Mouse (Mus musculus): ENCODE data around the gene Slc22a15.

Gene Slc22a15

GRCm38 (mm10) chr3:101873061-101873675, 51.1 kb downstream of the Slc22a15 start:
- in situ Hi-C loops (cut with MboI, MseI), result loop anchor here in 1 of 2 experiments (10.0 kb wide), 1 partner anchor 722 kb away; no protein-coding TSS in a partner anchor

GRCm38 (mm10) chr3:101871951-101872350, 52.3 kb downstream of the Slc22a15 start:
- in situ Hi-C loops (cut with MboI, MseI), result loop anchor here in 1 of 2 experiments (10.0 kb wide), 1 partner anchor 723 kb away; no protein-coding TSS in a partner anchor

GRCm38 (mm10) chr3:101867001-101867421, 57.2 kb downstream of the Slc22a15 start:
- in situ Hi-C loops (cut with MboI, MseI), result no loop called here

- in situ Hi-C loops (cut with MboI, MseI), result no loop called here
Measured at GRCm38 (mm10) chr3:101861856-101862255, 62.4 kb downstream of the Slc22a15 start.

GRCm38 (mm10) chr3:101860151-101860550, 64.1 kb downstream of the Slc22a15 start:
- in situ Hi-C loops (cut with MboI, MseI), result no loop called here

- in situ Hi-C loops (cut with MboI, MseI), result no loop called here
Measured at GRCm38 (mm10) chr3:101859740-101860139, 64.5 kb downstream of the Slc22a15 start.

GRCm38 (mm10) chr3:101854075-101854474, 70.2 kb downstream of the Slc22a15 start:
- in situ Hi-C loops (cut with MboI, MseI), result no loop called here

GRCm38 (mm10) chr3:101851363-101851762, 72.9 kb downstream of the Slc22a15 start:
- in situ Hi-C loops (cut with MboI, MseI), result no loop called here

GRCm38 (mm10) chr3:101848816-101849215, 75.4 kb downstream of the Slc22a15 start, which contains the start of gene Mab21l3:
Mab21l3 (minus strand) TSS chr3:101848959.
- in situ Hi-C loops (cut with MboI, MseI), result no loop called here

- in situ Hi-C loops (cut with MboI, MseI), result no loop called here
Measured at GRCm38 (mm10) chr3:101846096-101846495, 78.2 kb downstream of the Slc22a15 start.

GRCm38 (mm10) chr3:101842372-101843094, 81.7 kb downstream of the Slc22a15 start:
- in situ Hi-C loops (cut with MboI, MseI), result no loop called here

- in situ Hi-C loops (cut with MboI, MseI), result no loop called here
Measured at GRCm38 (mm10) chr3:101839327-101839726, 84.9 kb downstream of the Slc22a15 start.

GRCm38 (mm10) chr3:101836971-101837370, 87.3 kb downstream of the Slc22a15 start:
- in situ Hi-C loops (cut with MboI, MseI), result no loop called here

GRCm38 (mm10) chr3:101836532-101836931, 87.7 kb downstream of the Slc22a15 start:
- in situ Hi-C loops (cut with MboI, MseI), result no loop called here

GRCm38 (mm10) chr3:101836045-101836444, 88.2 kb downstream of the Slc22a15 start:
- in situ Hi-C loops (cut with MboI, MseI), result no loop called here

GRCm38 (mm10) chr3:101831189-101831858, 92.9 kb downstream of the Slc22a15 start:
- in situ Hi-C loops (cut with MboI, MseI), result no loop called here

GRCm38 (mm10) chr3:101829881-101830616, 94.2 kb downstream of the Slc22a15 start:
- in situ Hi-C loops (cut with MboI, MseI), result no loop called here

GRCm38 (mm10) chr3:101828595-101828994, 95.7 kb downstream of the Slc22a15 start:
- in situ Hi-C loops (cut with MboI, MseI), result no loop called here

GRCm38 (mm10) chr3:101827220-101827715, 97.0 kb downstream of the Slc22a15 start:
- in situ Hi-C loops (cut with MboI, MseI), result no loop called here

GRCm38 (mm10) chr3:101824338-101824737, 99.9 kb downstream of the Slc22a15 start:
- in situ Hi-C loops (cut with MboI, MseI), result loop anchor here in 1 of 2 experiments (25.0 kb wide), 1 partner anchor 512 kb away; no protein-coding TSS in a partner anchor

- in situ Hi-C loops (cut with MboI, MseI), result loop anchor here in 1 of 2 experiments (25.0 kb wide), 1 partner anchor 510 kb away; no protein-coding TSS in a partner anchor
Measured at GRCm38 (mm10) chr3:101822052-101822451, 102.2 kb downstream of the Slc22a15 start.
